Mouse (Mus musculus) myocyte (in vitro differentiated cells): ENCODE data around the gene Traf3ip2.

ENCODE experiments used
- CEBPB ChIP-seq: IDR thresholded peaks from 2 replicates; pipeline ENCODE4 v1.6.1; 2011; ENCODE audit warnings: mild to moderate bottlenecking, moderate library complexity; ENCODE audit not compliant: poor library complexity, insufficient read depth, severe bottlenecking
- MAX ChIP-seq: IDR thresholded peaks from one replicate; pipeline ENCODE4 v1.6.1; 2011; ENCODE audit warnings: low read depth, mild to moderate bottlenecking, control low read depth
- POLR2A ChIP-seq: IDR thresholded peaks from one replicate; pipeline ENCODE4 v1.6.1; 2011; ENCODE audit warnings: low read depth, mild to moderate bottlenecking, control low read depth, moderate library complexity; ENCODE audit not compliant: insufficient read length
- POLR2AphosphoS2 ChIP-seq: IDR thresholded peaks from one replicate; pipeline ENCODE4 v1.6.1; 2011; ENCODE audit warnings: low read depth, control low read depth; ENCODE audit not compliant: insufficient read length
- REST ChIP-seq: IDR thresholded peaks from one replicate; pipeline ENCODE4 v1.6.1; 2011; ENCODE audit warnings: mild to moderate bottlenecking, control low read depth, moderate library complexity; ENCODE audit not compliant: insufficient read depth, insufficient read length
- USF1 ChIP-seq: IDR thresholded peaks from one replicate; pipeline ENCODE4 v1.6.1; 2011; ENCODE audit warnings: low read depth, mild to moderate bottlenecking, control low read depth, moderate library complexity

DNA sequence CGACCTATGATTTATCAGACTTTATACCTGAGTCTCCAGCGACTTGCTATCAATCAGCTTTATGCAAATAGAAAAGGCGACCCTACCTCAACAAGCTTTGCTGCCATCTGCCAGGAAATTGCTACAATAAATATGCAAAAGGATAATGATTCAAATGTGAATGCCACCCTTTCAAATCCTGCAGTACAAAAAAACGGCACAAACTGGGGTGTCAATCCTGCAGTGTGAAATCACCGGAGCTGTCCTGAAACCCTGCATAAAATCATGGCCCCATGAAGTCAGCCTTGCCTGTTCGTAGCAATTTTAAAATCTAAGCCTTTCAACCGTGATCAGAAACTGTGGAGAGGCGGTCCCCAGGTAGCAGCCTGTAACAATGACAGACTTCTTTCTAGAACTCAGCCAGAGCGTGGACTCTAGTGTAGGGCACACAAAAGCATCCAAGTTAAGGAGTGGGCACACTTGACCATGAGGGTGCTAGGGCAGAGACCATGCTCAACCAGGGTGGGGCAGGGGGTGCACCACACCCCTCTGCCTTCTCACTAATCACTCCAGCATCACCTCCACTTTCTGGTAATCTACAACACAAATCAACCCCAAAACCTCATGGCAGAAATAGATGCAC is 40.6 kb upstream of the Traf3ip2 start:
- TF ChIP-seq POLR2A, result no peak
- TF ChIP-seq USF1, result no peak
- TF ChIP-seq MAX, result no peak
- no peak for TF ChIP-seq POLR2AphosphoS2
- no peak for TF ChIP-seq REST
- TF ChIP-seq CEBPB, result no peak
